Mouse (Mus musculus) ES-CJ7 (cell line): ENCODE measurements around the gene Gemin7.

Source experiments
- DNase-seq: peaks from one replicate; pipeline ENCODE4 v3.0.0; 2011; ENCODE audit warnings: low read depth, low spot score

The Gemin7 gene

GRCm38 (mm10) chr7:19577877-19578414 is 551 bp upstream of the Gemin7 start:
- no peak for DNase-seq

- no peak for DNase-seq
These were observed 1.8 kb downstream of the Gemin7 start for GRCm38 (mm10) chr7:19575559-19575958.

GRCm38 (mm10) chr7:19573776-19574140 is 3.6 kb downstream of the Gemin7 start:
- DNase-seq, result peak; percentile 92

GRCm38 (mm10) chr7:19572926-19573775 is 4.2 kb downstream of the Gemin7 start:
- peak; percentile 85 for DNase-seq

GRCm38 (mm10) chr7:19569647-19570046 is 7.7 kb downstream of the Gemin7 start:
- DNase-seq, result peak; percentile 66

- DNase-seq, result no peak
These were observed 10.0 kb downstream of the Gemin7 start for GRCm38 (mm10) chr7:19567426-19567825.

- DNase-seq, result no peak
These were observed 11.6 kb downstream of the Gemin7 start for GRCm38 (mm10) chr7:19565803-19566202.

GRCm38 (mm10) chr7:19564455-19564854 is 12.9 kb downstream of the Gemin7 start:
- peak; percentile 69 for DNase-seq

GRCm38 (mm10) chr7:19563884-19564283 is 13.5 kb downstream of the Gemin7 start:
- DNase-seq, result no peak

GRCm38 (mm10) chr7:19562643-19563410 is 14.6 kb downstream of the Gemin7 start, which contains the start of gene Ppp1r37:
Gene Ppp1r37, minus strand, starts transcription at chr7:19563076.
- DNase-seq, result peak; percentile 21

- peak; percentile 95 for DNase-seq
These were observed 15.4 kb downstream of the Gemin7 start for GRCm38 (mm10) chr7:19561765-19562642.

- no peak for DNase-seq
These were observed 16.0 kb downstream of the Gemin7 start for GRCm38 (mm10) chr7:19561431-19561764.

GRCm38 (mm10) chr7:19560491-19561260 is 16.7 kb downstream of the Gemin7 start:
- no peak for DNase-seq

GRCm38 (mm10) chr7:19558965-19559364 is 18.4 kb downstream of the Gemin7 start:
- peak; percentile 60 for DNase-seq

GRCm38 (mm10) chr7:19557982-19558900 is 19.2 kb downstream of the Gemin7 start:
- DNase-seq, result no peak

- no peak for DNase-seq
These were observed 20.3 kb downstream of the Gemin7 start for GRCm38 (mm10) chr7:19557086-19557485.

GRCm38 (mm10) chr7:19554168-19554567 is 23.2 kb downstream of the Gemin7 start:
- DNase-seq, result no peak

GRCm38 (mm10) chr7:19552443-19552842 is 25.0 kb downstream of the Gemin7 start:
- no peak for DNase-seq

- DNase-seq, result no peak
These were observed 25.8 kb downstream of the Gemin7 start for GRCm38 (mm10) chr7:19551634-19552033.

GRCm38 (mm10) chr7:19549394-19549793 is 28.0 kb downstream of the Gemin7 start:
- DNase-seq, result no peak
